Mouse (Mus musculus): ENCODE measurements around the gene Map7. TPM values are rescaled to one million over a fixed set of nuclear protein-coding genes. Genes with fewer than 3 reads are reported as not detected.

The Map7 gene
- total RNA-seq, 4 experiments from 2014 or later, result 3.0 to 6.3 (median 4.5) TPM

Small RNA genes lying within 50 kb of the gene (microRNA-seq; reads per million reads assigned to microRNA genes)
- gene Mir6413, result not detected

Other genes starting within 250 kb of the Map7 start
- 10 to 100 TPM; 20.6 to 25.0 (median 24.3) TPM for gene Pex7, start 240.8 kb upstream of the Map7 start, total RNA-seq (2022)
- gene Map3k5, start 214.0 kb upstream of the Map7 start, total RNA-seq (2022), result 1 to 10 TPM; 6.0 to 8.3 (median 6.6) TPM
- 10 to 100 TPM; 37.3 to 45.8 (median 40.8) TPM for gene Bclaf1, start 164.0 kb downstream of the Map7 start, total RNA-seq (2022)
- gene Mtfr2, start 199.3 kb downstream of the Map7 start, total RNA-seq (2022), result not detected